In the genomic region with DNA sequence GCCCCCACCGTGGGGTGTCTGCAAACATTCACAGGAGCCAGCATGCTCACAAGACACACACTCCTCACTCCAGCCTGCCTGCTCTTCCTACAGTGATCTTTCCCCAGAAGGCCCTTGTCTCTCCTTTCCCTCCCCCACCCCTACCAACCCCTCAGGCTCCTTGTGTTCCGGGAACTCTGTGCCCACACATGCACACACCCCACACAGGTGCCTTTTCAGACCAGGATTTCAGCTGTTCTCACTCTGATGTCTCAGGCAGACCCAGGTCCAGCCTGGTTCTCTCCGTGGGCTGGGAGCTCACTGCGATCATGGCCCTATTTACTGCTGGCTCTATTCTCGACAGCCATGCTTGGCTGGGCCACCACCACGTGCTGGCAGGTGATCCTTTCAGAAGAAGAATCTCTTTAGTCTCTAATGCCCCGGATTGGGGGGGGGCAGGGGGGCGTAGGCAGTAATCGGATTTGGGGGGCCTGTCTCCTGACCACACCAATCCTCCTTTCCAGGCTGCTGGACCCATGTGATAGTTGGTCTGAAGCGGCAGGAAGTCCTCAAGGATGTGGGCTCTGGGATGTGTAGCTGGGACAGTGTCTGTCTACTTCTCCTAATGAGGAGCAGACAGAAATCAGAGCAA, we compare ENCODE assay signal across 29 mouse cellular contexts. TPM values are rescaled to one million over a fixed set of nuclear protein-coding genes. Genes with fewer than 3 reads are reported as not detected.
DNase-seq lines count a peak whose midpoint lies in the region; ATAC-seq and TF ChIP-seq lines count a peak whose summit lies in the region.
"Had no signal": no experiment of that assay in that cellular context is flagged by ENCODE, and none has a peak within 500 bp of the region (broad histone marks: within the 10 kb centered on the region; RNA-seq: fewer than 3 reads in every experiment).

No protein-coding gene starts in this region.

- no peak overlapping the region for H3ac ChIP-seq in myocyte (ENCODE audit: control insufficient read depth, insufficient read length)

- ATAC-seq in hindbrain, embryonic 14.5 days (ENCODE audit: low FRiP score): no peak
- ATAC-seq in intestine, embryonic 15.5 days: no peak
- ATAC-seq: forebrain, embryonic 15.5 days had no signal

- intact Hi-C loops in left cerebral cortex, postnatal 4 days (cut with DNase I): no loop called here

- H3K79me2 ChIP-seq in myocyte (ENCODE audit: control insufficient read depth, insufficient read depth): no peaks in the 10 kb centered on the region

- no peaks in the 10 kb centered on the region for H3K36me3 ChIP-seq in hindbrain, embryonic 10.5 days
- no peaks in the 10 kb centered on the region for H3K36me3 ChIP-seq in hindbrain, embryonic 14.5 days (replicated peaks; ENCODE audit: control insufficient read depth, insufficient read depth)
- H3K36me3 ChIP-seq in myocyte (ENCODE audit: control insufficient read depth, insufficient read depth): no peaks in the 10 kb centered on the region
- no peaks in the 10 kb centered on the region for H3K36me3 ChIP-seq in intestine, embryonic 15.5 days
- H3K36me3 ChIP-seq: forebrain, embryonic 15.5 days; heart, embryonic 15.5 days; hindbrain, embryonic 15.5 days; neural tube, embryonic 12.5 days had no signal

- no peak overlapping the region for H3K4me3 ChIP-seq in hindbrain, embryonic 10.5 days
- no peak overlapping the region for H3K4me3 ChIP-seq in hindbrain, embryonic 14.5 days (replicated peaks; ENCODE audit: low read length)
- H3K4me3 ChIP-seq in myocyte: no peak overlapping the region
- no peak overlapping the region for H3K4me3 ChIP-seq in intestine, embryonic 15.5 days (replicated peaks)
- H3K4me3 ChIP-seq: erythroblast, embryonic 14.5 days; forebrain, embryonic 15.5 days; heart, embryonic 15.5 days; hindbrain, embryonic 15.5 days; neural tube, embryonic 12.5 days had no signal

- no peaks in the 10 kb centered on the region for H3K9me3 ChIP-seq in hindbrain, embryonic 10.5 days
- H3K9me3 ChIP-seq in hindbrain, embryonic 14.5 days (ENCODE audit: control insufficient read depth, low read length): no peaks in the 10 kb centered on the region
- H3K9me3 ChIP-seq in intestine, embryonic 15.5 days: no peaks in the 10 kb centered on the region
- H3K9me3 ChIP-seq: forebrain, embryonic 15.5 days; heart, embryonic 15.5 days; hindbrain, embryonic 15.5 days; neural tube, embryonic 12.5 days had no signal

- H3K4me1 ChIP-seq in hindbrain, embryonic 10.5 days (replicated peaks): peaks cover 40% of the 10 kb centered on the region
- H3K4me1 ChIP-seq in hindbrain, embryonic 14.5 days (replicated peaks; ENCODE audit: control insufficient read depth, insufficient read depth, low read length): no peaks in the 10 kb centered on the region; the same call in 1 of the 2 replicates
- H3K4me1 ChIP-seq in intestine, embryonic 15.5 days (replicated peaks): 0 out of 2 replicates have a peak, but pooled peaks cover 2% of the 10 kb centered on the region
- H3K4me1 ChIP-seq: hindbrain, embryonic 15.5 days; neural tube, embryonic 12.5 days had no signal

- no peak overlapping the region for H3K9ac ChIP-seq in hindbrain, embryonic 14.5 days
- no peak overlapping the region for H3K9ac ChIP-seq in intestine, embryonic 15.5 days
- H3K9ac ChIP-seq: forebrain, embryonic 15.5 days; heart, embryonic 15.5 days; hindbrain, embryonic 15.5 days; liver, embryonic 14.5 days; neural tube, embryonic 12.5 days had no signal

- no peaks in the 10 kb centered on the region for H3K27me3 ChIP-seq in hindbrain, embryonic 10.5 days (ENCODE audit: insufficient read depth, poor library complexity, severe bottlenecking)
- H3K27me3 ChIP-seq in hindbrain, embryonic 14.5 days (ENCODE audit: control insufficient read depth, insufficient read depth, low read length): no peaks in the 10 kb centered on the region
- no peaks in the 10 kb centered on the region for H3K27me3 ChIP-seq in myocyte (ENCODE audit: control insufficient read depth, insufficient read depth, insufficient read length)
- H3K27me3 ChIP-seq in intestine, embryonic 15.5 days (replicated peaks): no peaks in the 10 kb centered on the region
- H3K27me3 ChIP-seq: forebrain, embryonic 15.5 days; heart, embryonic 15.5 days; hindbrain, embryonic 15.5 days; neural tube, embryonic 12.5 days had no signal

- no peak overlapping the region for H3K4me2 ChIP-seq in hindbrain, embryonic 14.5 days (replicated peaks)
- peak overlapping the region; percentile 16 for H3K4me2 ChIP-seq in myocyte (ENCODE audit: low read depth)
- H3K4me2 ChIP-seq in intestine, embryonic 15.5 days (replicated peaks): no peak overlapping the region
- H3K4me2 ChIP-seq: forebrain, embryonic 15.5 days; heart, embryonic 15.5 days; hindbrain, embryonic 15.5 days; neural tube, embryonic 12.5 days had no signal

- no peak for TF ChIP-seq POLR2A in myocyte (IDR thresholded peaks at IDR 0.05; ENCODE audit: insufficient read length, low read depth)

- 55% methylated on average over 10 of the region's 10 CpGs for WGBS in hindbrain, embryonic 10.5 days
- WGBS in hindbrain, embryonic 14.5 days: 56% methylated on average over 10 of the region's 10 CpGs
- 67% methylated on average over 10 of the region's 10 CpGs for WGBS in intestine, embryonic 15.5 days

- DNase-seq in hindbrain, embryonic 10.5 days (ENCODE audit: low spot score): no peak
- no peak for DNase-seq in hindbrain, embryonic 14.5 days (ENCODE audit: low spot score)
- peak; percentile 76 for DNase-seq in retina, postnatal 1 day
- no peak for DNase-seq in retina, embryonic 14.5 days (ENCODE audit: low spot score)
- peak; percentile 51 for DNase-seq in ZHBTc4 (ENCODE audit: low read depth, low spot score)
- no peak for DNase-seq in left cerebral cortex, postnatal 4 days
- DNase-seq: adrenal gland, postnatal 25 days; cerebellum, adult 8-10 months; gastrocnemius, postnatal 10 days; heart, postnatal 36 days; kidney, adult 8-10 months; kidney, postnatal 14 days; lung, postnatal 4 days; right cerebral cortex, postnatal 14 days had no signal

- peak overlapping the region; percentile 41 for H3K27ac ChIP-seq in hindbrain, embryonic 10.5 days
- no peak overlapping the region for H3K27ac ChIP-seq in hindbrain, embryonic 14.5 days
- H3K27ac ChIP-seq in intestine, embryonic 15.5 days: no peak overlapping the region
- H3K27ac ChIP-seq: forebrain, embryonic 15.5 days; heart, embryonic 15.5 days; hindbrain, embryonic 15.5 days; liver, embryonic 14.5 days; neural tube, embryonic 12.5 days had no signal

TF ChIP-seq in myocyte, 11 proteins besides CTCF, POLR2A, EP300 and RAD21:
- TF ChIP-seq MYOD1 (IDR thresholded peaks at IDR 0.05; ENCODE audit: control insufficient read depth in 1 of 3, insufficient read length in 2 of 3, low read depth in 2 of 3): peak in 1 of 3 experiments; percentile 36
- no peak for TF ChIP-seq TCF12 (IDR thresholded peaks at IDR 0.05; ENCODE audit: insufficient read depth, poor library complexity, severe bottlenecking)
- TF ChIP-seq POLR2AphosphoS2 (IDR thresholded peaks at IDR 0.05; ENCODE audit: insufficient read length, low read depth): no peak
- TF ChIP-seq SRF (IDR thresholded peaks at IDR 0.05; ENCODE audit: control insufficient read depth, insufficient read length, low read depth): no peak
- no peak for TF ChIP-seq MAX (IDR thresholded peaks at IDR 0.05; ENCODE audit: low read depth)
- peak in 1 of 3 experiments; percentile 26 for TF ChIP-seq MYOG (IDR thresholded peaks at IDR 0.05; ENCODE audit: control insufficient read depth in 1 of 3, insufficient read depth in 1 of 3, insufficient read length in 2 of 3, low read depth in 2 of 3)

RNA-seq across cellular contexts. Expression of gene Lao1, which starts 49.8 kb away (rescaled TPM):
- polyA plus RNA-seq in hindbrain, embryonic 10.5 days (2016; fragmentation: Nextera tagmentation; extraction: Ambion mirVana): not detected in 2 replicates
- not detected in 2 replicates for polyA plus RNA-seq in hindbrain, embryonic 14.5 days (2014; fragmentation: Nextera tagmentation; extraction: Ambion mirVana)
- not detected for polyA plus RNA-seq in myocyte (2012; fragmentation: generic; extraction: Trizol)
- not detected for total RNA-seq in left cerebral cortex, postnatal 4 days (2021)
- not detected in 2 replicates for polyA plus RNA-seq in intestine, embryonic 15.5 days (2015; fragmentation: Nextera tagmentation; extraction: Ambion mirVana)
- total RNA-seq: adrenal gland, postnatal 25 days; common myeloid progenitor, adult 5-6 weeks; granulocyte monocyte progenitor cell, adult 5-6 weeks; monocyte, adult 5-6 weeks had no signal
- polyA plus RNA-seq: brain, embryonic 14.5 days; erythroblast, embryonic 14.5 days; heart, embryonic 15.5 days; hindbrain, embryonic 15.5 days; intestine, embryonic 14.5 days; limb, embryonic 11.5 days; liver, embryonic 14.5 days; lung, embryonic 16.5 days; neural tube, embryonic 12.5 days had no signal

Comparison
In these comparisons a context has a peak if more than half of its experiments do, and no peak if none do; other contexts are left out.
1. DNase-seq: peak in retina, postnatal 1 day (single experiment) and ZHBTc4 (single experiment); none in hindbrain, embryonic 10.5 days (single experiment), hindbrain, embryonic 14.5 days (single experiment), retina, embryonic 14.5 days (single experiment) and left cerebral cortex, postnatal 4 days (single experiment).